Mouse (Mus musculus): ENCODE results near the gene Apobec3.
"Not testable (repeated sequence)": the region's sequence is repeated elsewhere in the genome, so short reads cannot be mapped to it uniquely, and the experiment has no call there.

Gene Apobec3

GRCm38 (mm10) chr15:79928316-79928715 is 36.9 kb downstream of the Apobec3 start:
- DNase-seq, result no peak

GRCm38 (mm10) chr15:79928736-79929135 is 37.3 kb downstream of the Apobec3 start:
- no peak for DNase-seq

GRCm38 (mm10) chr15:79929734-79930133 is 38.3 kb downstream of the Apobec3 start:
- no peak for DNase-seq

GRCm38 (mm10) chr15:79931496-79932141 is 40.2 kb downstream of the Apobec3 start:
- no peak for DNase-seq

GRCm38 (mm10) chr15:79932323-79932987 is 41.0 kb downstream of the Apobec3 start:
- DNase-seq, result peak; percentile 85

- no peak for DNase-seq
These were observed 41.7 kb downstream of the Apobec3 start for GRCm38 (mm10) chr15:79933052-79933669.

- DNase-seq, result no peak
These were observed 42.4 kb downstream of the Apobec3 start for GRCm38 (mm10) chr15:79933670-79934514.

GRCm38 (mm10) chr15:79934776-79935175 is 43.3 kb downstream of the Apobec3 start:
- no peak for DNase-seq

GRCm38 (mm10) chr15:79935654-79936373 is 44.4 kb downstream of the Apobec3 start:
- no peak for DNase-seq

GRCm38 (mm10) chr15:79936374-79936751 is 44.9 kb downstream of the Apobec3 start:
- DNase-seq, result no peak

GRCm38 (mm10) chr15:79939020-79939419 is 47.6 kb downstream of the Apobec3 start:
- DNase-seq, result no peak

- not testable (repeated sequence) for DNase-seq
These were observed 48.0 kb downstream of the Apobec3 start for GRCm38 (mm10) chr15:79939501-79939900.

GRCm38 (mm10) chr15:79939913-79940312 is 48.5 kb downstream of the Apobec3 start:
- DNase-seq, result no peak

GRCm38 (mm10) chr15:79940932-79941331 is 49.5 kb downstream of the Apobec3 start:
- peak; percentile 50 for DNase-seq

- DNase-seq, result no peak
These were observed 51.1 kb downstream of the Apobec3 start for GRCm38 (mm10) chr15:79942541-79942940.

- no peak for DNase-seq
These were observed 52.1 kb downstream of the Apobec3 start for GRCm38 (mm10) chr15:79943584-79943983.

GRCm38 (mm10) chr15:79944948-79945347 is 53.5 kb downstream of the Apobec3 start:
- no peak for DNase-seq

- peak; percentile 90 for DNase-seq
These were observed 54.6 kb downstream of the Apobec3 start for GRCm38 (mm10) chr15:79946022-79946421.

- DNase-seq, result peak; percentile 41
These were observed 55.3 kb downstream of the Apobec3 start for GRCm38 (mm10) chr15:79946790-79947189.

GRCm38 (mm10) chr15:79947681-79948080 is 56.2 kb downstream of the Apobec3 start:
- DNase-seq, result no peak

- DNase-seq, result peak; percentile 55
These were observed 59.0 kb downstream of the Apobec3 start for GRCm38 (mm10) chr15:79950250-79951025.

GRCm38 (mm10) chr15:79951226-79951625 is 59.8 kb downstream of the Apobec3 start:
- no peak for DNase-seq
